Mouse (Mus musculus): Measurements from ENCODE around the gene Inpp5a.

The Inpp5a gene

GRCm38 (mm10) chr7:139530591-139531427 is 141.9 kb downstream of the Inpp5a start:
- peak; percentile 53 for DNase-seq (ENCODE audit: extremely low spot score, low spot score)

- no peak for DNase-seq (ENCODE audit: extremely low spot score, low spot score)
These were observed 142.5 kb downstream of the Inpp5a start for GRCm38 (mm10) chr7:139531428-139531801.

- DNase-seq (ENCODE audit: extremely low spot score, low spot score), result no peak
These were observed 147.4 kb downstream of the Inpp5a start for GRCm38 (mm10) chr7:139536331-139536730.

GRCm38 (mm10) chr7:139536831-139537230 is 147.9 kb downstream of the Inpp5a start:
- no peak for DNase-seq (ENCODE audit: extremely low spot score, low spot score)

GRCm38 (mm10) chr7:139537831-139538230 is 148.9 kb downstream of the Inpp5a start:
- DNase-seq (ENCODE audit: extremely low spot score, low spot score), result no peak

- DNase-seq (ENCODE audit: extremely low spot score, low spot score), result no peak
These were observed 149.6 kb downstream of the Inpp5a start for GRCm38 (mm10) chr7:139538541-139538940.

- no peak for DNase-seq (ENCODE audit: extremely low spot score, low spot score)
These were observed 151.7 kb downstream of the Inpp5a start for GRCm38 (mm10) chr7:139540601-139541000.

- no peak for DNase-seq (ENCODE audit: extremely low spot score, low spot score)
These were observed 152.5 kb downstream of the Inpp5a start for GRCm38 (mm10) chr7:139541422-139541821.

GRCm38 (mm10) chr7:139544706-139545625 is 156.1 kb downstream of the Inpp5a start:
- no peak for DNase-seq (ENCODE audit: extremely low spot score, low spot score)

GRCm38 (mm10) chr7:139547325-139547724 is 158.4 kb downstream of the Inpp5a start:
- DNase-seq (ENCODE audit: extremely low spot score, low spot score), result no peak

GRCm38 (mm10) chr7:139550086-139550783 is 161.3 kb downstream of the Inpp5a start:
- no peak for DNase-seq (ENCODE audit: extremely low spot score, low spot score)

- no peak for DNase-seq (ENCODE audit: extremely low spot score, low spot score)
These were observed 162.6 kb downstream of the Inpp5a start for GRCm38 (mm10) chr7:139551519-139551918.

- DNase-seq (ENCODE audit: extremely low spot score, low spot score), result no peak
These were observed 167.4 kb downstream of the Inpp5a start for GRCm38 (mm10) chr7:139556331-139556730.

- no peak for DNase-seq (ENCODE audit: extremely low spot score, low spot score)
These were observed 168.0 kb downstream of the Inpp5a start for GRCm38 (mm10) chr7:139556746-139557526.

GRCm38 (mm10) chr7:139559659-139560058 is 170.8 kb downstream of the Inpp5a start:
- DNase-seq (ENCODE audit: extremely low spot score, low spot score), result no peak

- no peak for DNase-seq (ENCODE audit: extremely low spot score, low spot score)
These were observed 174.5 kb downstream of the Inpp5a start for GRCm38 (mm10) chr7:139563425-139563824.

- no peak for DNase-seq (ENCODE audit: extremely low spot score, low spot score)
These were observed 175.3 kb downstream of the Inpp5a start for GRCm38 (mm10) chr7:139564161-139564560.

GRCm38 (mm10) chr7:139565998-139566397 is 177.1 kb downstream of the Inpp5a start:
- DNase-seq (ENCODE audit: extremely low spot score, low spot score), result no peak

- no peak for DNase-seq (ENCODE audit: extremely low spot score, low spot score)
These were observed 177.6 kb downstream of the Inpp5a start for GRCm38 (mm10) chr7:139566533-139566932.

- DNase-seq (ENCODE audit: extremely low spot score, low spot score), result no peak
These were observed 181.9 kb downstream of the Inpp5a start for GRCm38 (mm10) chr7:139570788-139571187.

- no peak for DNase-seq (ENCODE audit: extremely low spot score, low spot score)
These were observed 183.8 kb downstream of the Inpp5a start for GRCm38 (mm10) chr7:139572665-139573064.

All from neural tube, embryonic 10.5 days (tissue).